Mouse (Mus musculus): ENCODE measurements around the gene Tmem230.

Gene Tmem230

GRCm38 (mm10) chr2:132233985-132234765 lies 13.4 kb downstream of the Tmem230 start:
- no peak for DNase-seq (ENCODE audit: low read depth, low spot score)

DNA sequence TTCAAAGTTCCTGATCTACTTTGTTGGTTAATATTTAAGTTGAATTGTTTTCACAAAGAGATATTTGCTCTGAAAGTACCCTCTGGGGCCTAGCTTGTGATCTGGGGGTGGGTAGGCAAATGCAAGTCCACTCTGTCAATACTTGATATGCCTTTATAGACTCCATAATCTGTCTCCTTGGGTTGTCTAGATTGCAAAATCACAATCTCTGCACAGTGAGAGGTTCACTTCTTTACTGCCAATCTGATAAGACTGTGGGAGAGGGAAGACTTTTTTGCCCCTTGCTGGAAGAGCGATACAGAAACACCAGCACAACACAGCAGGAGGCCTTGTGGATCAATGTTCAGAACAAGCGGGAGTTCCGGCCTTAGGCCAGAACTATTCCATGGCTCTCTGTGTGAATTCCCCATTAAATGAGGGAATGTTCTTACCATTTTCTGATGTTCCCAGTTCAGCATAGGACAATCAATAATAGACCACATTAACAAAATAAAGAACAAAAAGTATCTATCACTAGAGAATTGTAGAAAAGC lies 15.1 kb downstream of the Tmem230 start:
- no peak for DNase-seq (ENCODE audit: low read depth, low spot score)

- DNase-seq (ENCODE audit: low read depth, low spot score): no peak
Observed at GRCm38 (mm10) chr2:132224359-132224758, 23.2 kb downstream of the Tmem230 start.

DNA sequence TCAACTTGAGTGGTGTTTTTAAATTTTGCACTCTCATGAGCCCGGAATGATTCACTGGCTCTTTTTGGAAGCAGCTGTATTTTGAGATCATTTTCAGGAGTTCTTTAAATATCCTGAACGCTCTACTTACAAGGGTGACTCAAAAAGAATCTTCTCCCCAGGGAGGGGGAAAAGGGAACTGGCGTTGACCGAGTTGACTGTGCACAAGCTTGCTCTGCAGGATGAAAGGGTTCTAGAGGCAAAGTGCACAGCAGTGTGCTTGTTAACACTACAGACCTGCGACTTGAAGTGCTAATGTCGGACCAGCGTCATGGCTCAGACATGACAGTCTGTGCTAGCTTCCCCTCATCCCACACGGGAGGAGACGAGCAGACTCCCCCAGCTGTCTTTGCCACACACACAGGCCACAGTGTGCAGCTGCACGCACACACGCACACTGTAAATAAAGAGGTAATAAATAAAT lies 26.0 kb downstream of the Tmem230 start:
- DNase-seq (ENCODE audit: low read depth, low spot score): peak; percentile 83

- peak; percentile 98 for DNase-seq (ENCODE audit: low read depth, low spot score)
Observed at GRCm38 (mm10) chr2:132211995-132212656, 35.5 kb downstream of the Tmem230 start.

DNA sequence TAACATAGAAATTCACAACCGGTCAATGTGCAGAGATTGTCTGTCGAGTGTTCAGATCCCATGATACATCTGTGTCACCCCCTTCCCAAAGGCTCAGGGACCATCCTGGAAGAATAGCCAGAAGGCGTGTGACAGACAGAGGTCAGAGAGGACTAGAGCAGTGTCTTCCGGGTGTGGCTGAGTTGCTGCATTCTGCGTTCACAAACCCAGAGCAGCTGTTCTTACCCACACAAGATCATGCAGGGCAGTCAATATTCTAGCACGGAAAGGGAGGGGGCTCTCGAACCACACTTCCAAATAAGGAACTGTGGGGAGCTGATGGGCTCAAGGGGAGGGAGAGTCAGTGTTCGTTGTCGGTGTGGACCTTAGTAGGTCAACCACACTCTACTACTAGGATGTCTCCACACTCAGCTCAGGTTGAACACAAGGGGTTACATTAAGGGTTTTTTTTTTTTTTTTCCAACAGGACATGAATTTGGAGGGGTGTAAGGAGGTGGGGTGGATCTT lies 36.7 kb downstream of the Tmem230 start:
- DNase-seq (ENCODE audit: low read depth, low spot score): no peak

- DNase-seq (ENCODE audit: low read depth, low spot score): no peak
Observed at GRCm38 (mm10) chr2:132208246-132208881, 39.2 kb downstream of the Tmem230 start.

- DNase-seq (ENCODE audit: low read depth, low spot score): peak; percentile 68
Observed at GRCm38 (mm10) chr2:132206316-132206881, 41.2 kb downstream of the Tmem230 start.

DNA sequence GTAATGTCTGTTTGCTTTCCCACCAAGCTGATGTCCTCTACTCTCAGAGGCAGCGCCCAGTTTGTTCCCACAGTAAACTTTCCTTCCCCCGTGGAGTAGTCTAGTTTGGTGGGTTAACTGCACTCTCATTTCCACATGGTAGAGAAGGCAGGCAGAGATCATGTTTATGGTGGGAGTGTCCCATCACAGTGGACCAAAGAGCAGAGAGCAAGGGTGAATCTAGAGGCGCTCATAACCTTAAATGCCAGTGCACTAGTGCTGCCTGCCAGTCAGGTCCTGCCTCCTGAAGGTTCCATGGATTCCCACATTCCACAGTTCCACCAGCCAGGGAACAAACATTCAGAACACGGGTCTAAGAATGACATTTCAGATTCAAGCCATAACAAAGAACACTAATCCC lies 42.1 kb downstream of the Tmem230 start:
- DNase-seq (ENCODE audit: low read depth, low spot score): no peak

- DNase-seq (ENCODE audit: low read depth, low spot score): peak; percentile 71
Observed at GRCm38 (mm10) chr2:132203773-132204172, 43.8 kb downstream of the Tmem230 start.

GRCm38 (mm10) chr2:132203186-132203585 lies 44.4 kb downstream of the Tmem230 start:
- no peak for DNase-seq (ENCODE audit: low read depth, low spot score)

GRCm38 (mm10) chr2:132198017-132198933 lies 49.3 kb downstream of the Tmem230 start:
- no peak for DNase-seq (ENCODE audit: low read depth, low spot score)

- no peak for DNase-seq (ENCODE audit: low read depth, low spot score)
Observed at GRCm38 (mm10) chr2:132195602-132196001, 52.0 kb downstream of the Tmem230 start.

GRCm38 (mm10) chr2:132190602-132191161 lies 56.9 kb downstream of the Tmem230 start:
- DNase-seq (ENCODE audit: low read depth, low spot score): no peak
